Mouse (Mus musculus) neural tube, embryonic 14.5 days (tissue): ENCODE measurements at regions not wholly inside any gene's neighbourhood (a gene's known extent, or its start where the extent isn't known, plus 50 kb on each side); places are given as distances from the start of the nearest gene placed in this dataset.

Source experiments
- ATAC-seq: fragments of 200-750 bp; cut with Nextera tagmentation; 2 replicates; pipeline ENCODE4 v1.8.0; 2017; ENCODE audit warnings: low read depth, mild to moderate bottlenecking, moderate TSS enrichment, moderate library complexity
- H3K27ac ChIP-seq: fragments of 300-500 bp; sonication (generic); 2 replicates; pipeline ENCODE4 v1.5.1; 2014; ENCODE audit warnings: low read depth, mild to moderate bottlenecking, control low read depth, low read length, moderate library complexity, mixed read lengths
- H3K27me3 ChIP-seq: fragments of 300-500 bp; sonication (generic); 2 replicates; pipeline ENCODE4 v1.6.1; 2014; ENCODE audit warnings: low read length; ENCODE audit not compliant: control insufficient read depth, insufficient read depth
- H3K36me3 ChIP-seq: fragments of 300-500 bp; sonication (generic); 2 replicates; pipeline ENCODE4 v1.6.1; 2014; ENCODE audit warnings: low read length, mixed read lengths; ENCODE audit not compliant: control insufficient read depth, insufficient read depth
- H3K4me1 ChIP-seq: fragments of 300-500 bp; sonication (generic); 2 replicates; pipeline ENCODE4 v1.6.1; 2014; ENCODE audit warnings: low read length; ENCODE audit not compliant: control insufficient read depth, insufficient read depth
- H3K4me2 ChIP-seq: fragments of 300-500 bp; sonication (generic); 2 replicates; pipeline ENCODE4 v1.6.1; 2014; ENCODE audit warnings: mild to moderate bottlenecking, low read depth, low read length, control low read depth
- H3K4me3 ChIP-seq: fragments of 300-500 bp; sonication (generic); 2 replicates; pipeline ENCODE4 v1.5.1; 2014; ENCODE audit warnings: low read depth, low read length, control low read depth, mixed read lengths
- H3K9ac ChIP-seq: fragments of 300-500 bp; sonication (generic); replicated peaks from 2 replicates; pipeline ENCODE4 v1.6.1; 2014; ENCODE audit warnings: low read depth, mild to moderate bottlenecking, control low read depth, low read length, mixed read lengths
- H3K9me3 ChIP-seq: fragments of 300-500 bp; sonication (generic); 2 replicates; pipeline ENCODE4 v1.6.1; 2016; ENCODE audit warnings: low read length; ENCODE audit not compliant: control insufficient read depth
- WGBS: fragments of 180-500 bp; shearing (Covaris S2); extraction: QIAGEN DNeasy Blood & Tissue Kit; methylation state at CpG from one replicate; pipeline ENCODE4 v1.1.7; 2014; 5-methylcytosine and 5-hydroxymethylcytosine counted together

- H3K36me3 ChIP-seq, result no peaks in the 10 kb centered on the region
- no peaks in the 10 kb centered on the region for H3K9me3 ChIP-seq
- ATAC-seq, result no peak
- no peak overlapping the region for H3K9ac ChIP-seq
- no peak overlapping the region for H3K4me3 ChIP-seq
- no peaks in the 10 kb centered on the region for H3K4me1 ChIP-seq
- no peak overlapping the region for H3K4me2 ChIP-seq
- no peaks in the 10 kb centered on the region for H3K27me3 ChIP-seq
- H3K27ac ChIP-seq, result no peak overlapping the region
- 78% methylated on average over 7 of the region's 7 CpGs for WGBS
These were observed 447.8 kb downstream of the Lrig3 start for GRCm38 (mm10) chr10:126413786-126414185.

DNA sequence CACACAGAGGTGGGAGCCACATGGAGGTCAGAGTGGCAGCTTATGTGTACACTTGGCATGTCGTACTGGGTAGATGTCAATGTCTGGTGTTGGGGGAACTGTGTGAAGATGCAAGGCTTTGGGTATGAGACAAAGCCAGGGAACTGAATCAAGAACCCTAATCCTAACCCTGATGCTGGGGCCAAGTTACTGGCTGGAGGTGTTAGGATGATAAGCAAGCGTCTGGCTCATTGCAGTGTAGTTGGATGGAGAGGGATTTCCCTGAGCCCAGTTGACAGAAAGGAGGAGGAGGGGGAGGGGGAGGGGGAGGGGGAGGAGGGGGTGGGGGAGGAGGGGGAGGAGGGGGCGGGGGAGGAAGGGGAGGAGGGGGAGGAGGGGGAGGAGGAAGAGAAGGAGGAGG lies 426.3 kb downstream of the Lrig3 start:
- WGBS, result 88% methylated on average over 2 of the region's 3 CpGs
- H3K27ac ChIP-seq, result no peak overlapping the region

DNA sequence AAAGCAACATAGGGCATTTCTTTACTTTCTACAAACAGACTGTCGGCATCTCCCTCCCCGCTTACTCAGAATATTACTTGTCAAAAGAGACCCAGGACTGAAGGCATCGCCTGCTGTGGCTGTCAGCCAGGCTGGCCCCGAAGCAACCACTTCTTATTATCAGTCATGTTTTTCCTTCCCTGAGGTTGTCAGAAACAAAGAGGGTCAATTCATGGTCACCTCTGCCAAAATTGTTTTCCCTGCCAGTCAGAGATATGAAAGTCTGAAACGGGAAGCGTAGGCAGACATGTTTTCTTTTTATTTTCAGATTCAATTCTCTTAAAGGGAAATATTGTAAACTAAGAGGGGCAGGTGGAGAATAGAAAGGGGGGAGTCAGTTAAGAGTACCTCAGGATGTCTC lies 425.8 kb downstream of the Lrig3 start:
- 87% methylated on average over 6 of the region's 6 CpGs for WGBS

More for the DNA sequence above, 426.3 kb downstream of the Lrig3 start:
- no peaks in the 10 kb centered on the region for H3K27me3 ChIP-seq
- no peaks in the 10 kb centered on the region for H3K36me3 ChIP-seq
- H3K4me2 ChIP-seq, result no peak overlapping the region
- no peaks in the 10 kb centered on the region for H3K9me3 ChIP-seq
- H3K4me3 ChIP-seq, result no peak overlapping the region
- H3K9ac ChIP-seq, result no peak overlapping the region
- H3K4me1 ChIP-seq, result no peaks in the 10 kb centered on the region
- no peak for ATAC-seq

DNA sequence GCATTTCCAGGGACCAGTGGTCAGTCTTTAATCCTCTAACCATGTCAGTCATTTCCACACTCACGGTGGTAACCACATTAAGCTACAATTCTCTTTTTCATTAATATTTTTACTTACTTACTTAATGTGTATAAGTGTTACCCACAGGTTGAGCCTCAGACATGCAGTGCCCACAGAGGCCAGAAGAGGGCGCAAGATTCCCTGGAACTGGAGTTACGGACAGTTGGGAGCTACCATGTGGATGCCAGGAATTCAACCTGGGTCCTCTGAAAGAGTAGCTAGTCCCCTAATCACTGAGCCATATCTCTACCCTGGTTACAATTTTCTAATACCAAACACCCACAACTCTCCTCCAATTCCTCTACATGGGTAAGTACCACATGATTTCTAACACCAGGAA lies 420.5 kb downstream of the Lrig3 start:
- Histone ChIP-seq H3K4me1 (no peaks in the 10 kb centered on the region), H3K27me3 (no peaks in the 10 kb centered on the region), H3K4me2 (no peak overlapping the region), H3K27ac (no peak overlapping the region), H3K9me3 (no peaks in the 10 kb centered on the region), H3K36me3 (no peaks in the 10 kb centered on the region), H3K4me3 (no peak overlapping the region), H3K9ac (no peak overlapping the region)
- 77% methylated on average over 3 of the region's 3 CpGs for WGBS
- no peak for ATAC-seq

More for the DNA sequence above, 425.8 kb downstream of the Lrig3 start:
- no peak for ATAC-seq
- H3K27me3 ChIP-seq, result no peaks in the 10 kb centered on the region
- H3K4me1 ChIP-seq, result no peaks in the 10 kb centered on the region
- no peak overlapping the region for H3K4me2 ChIP-seq
- H3K9ac ChIP-seq, result no peak overlapping the region
- H3K27ac ChIP-seq, result no peak overlapping the region
- no peak overlapping the region for H3K4me3 ChIP-seq
- no peaks in the 10 kb centered on the region for H3K36me3 ChIP-seq
- no peaks in the 10 kb centered on the region for H3K9me3 ChIP-seq

- Histone ChIP-seq H3K4me3 (no peak overlapping the region), H3K4me1 (no peaks in the 10 kb centered on the region), H3K27ac (no peak overlapping the region), H3K9me3 (no peaks in the 10 kb centered on the region), H3K27me3 (no peaks in the 10 kb centered on the region), H3K4me2 (no peak overlapping the region), H3K9ac (no peak overlapping the region), H3K36me3 (no peaks in the 10 kb centered on the region)
- 93% methylated on average over 6 of the region's 6 CpGs for WGBS
- ATAC-seq, result no peak
These were observed 419.7 kb downstream of the Lrig3 start for GRCm38 (mm10) chr10:126385644-126386043.

DNA sequence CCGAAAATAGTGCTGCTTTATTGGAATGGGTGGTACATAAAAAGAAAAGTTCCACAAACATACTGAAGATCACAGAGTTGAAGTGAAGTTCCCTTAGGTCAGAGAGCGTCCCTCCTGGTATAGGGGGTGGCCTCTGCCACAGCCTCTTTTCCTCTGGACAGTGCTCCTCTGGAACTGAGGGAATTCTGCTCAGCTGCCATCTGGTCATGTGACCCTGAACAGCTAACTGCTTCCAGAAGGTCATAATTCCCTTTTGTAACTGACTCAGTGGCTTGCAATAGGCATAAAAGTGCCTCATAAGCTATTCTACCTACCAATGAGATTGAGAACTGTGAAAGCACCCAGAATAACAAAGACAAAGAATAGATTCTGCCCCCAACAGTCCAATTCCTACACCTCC lies 414.4 kb downstream of the Lrig3 start:
- H3K9me3 ChIP-seq, result no peaks in the 10 kb centered on the region
- H3K4me3 ChIP-seq, result no peak overlapping the region
- H3K4me1 ChIP-seq, result no peaks in the 10 kb centered on the region
- H3K36me3 ChIP-seq, result no peaks in the 10 kb centered on the region
- no peaks in the 10 kb centered on the region for H3K27me3 ChIP-seq
- no peak overlapping the region for H3K27ac ChIP-seq
- 94% methylated on average over 2 of the region's 2 CpGs for WGBS
- H3K9ac ChIP-seq, result no peak overlapping the region
- H3K4me2 ChIP-seq, result no peak overlapping the region
- ATAC-seq, result no peak

- 30% methylated on average over 6 of the region's 6 CpGs for WGBS
- Histone ChIP-seq H3K4me2 (no peak overlapping the region), H3K27me3 (no peaks in the 10 kb centered on the region), H3K4me1 (no peaks in the 10 kb centered on the region), H3K36me3 (no peaks in the 10 kb centered on the region), H3K9me3 (no peaks in the 10 kb centered on the region), H3K27ac (no peak overlapping the region), H3K4me3 (no peak overlapping the region), H3K9ac (no peak overlapping the region)
- no peak for ATAC-seq
These were observed 413.3 kb downstream of the Lrig3 start for GRCm38 (mm10) chr10:126379239-126379638.

GRCm38 (mm10) chr10:126373906-126374305 lies 407.9 kb downstream of the Lrig3 start:
- Histone ChIP-seq H3K27ac (no peak overlapping the region), H3K36me3 (no peaks in the 10 kb centered on the region), H3K9ac (no peak overlapping the region), H3K4me1 (0 out of 2 replicates have a peak, but pooled peaks cover 4% of the 10 kb centered on the region), H3K9me3 (no peaks in the 10 kb centered on the region), H3K4me3 (no peak overlapping the region), H3K4me2 (no peak overlapping the region), H3K27me3 (no peaks in the 10 kb centered on the region)
- no peak for ATAC-seq
- WGBS, result 67% methylated on average over 6 of the region's 6 CpGs

DNA sequence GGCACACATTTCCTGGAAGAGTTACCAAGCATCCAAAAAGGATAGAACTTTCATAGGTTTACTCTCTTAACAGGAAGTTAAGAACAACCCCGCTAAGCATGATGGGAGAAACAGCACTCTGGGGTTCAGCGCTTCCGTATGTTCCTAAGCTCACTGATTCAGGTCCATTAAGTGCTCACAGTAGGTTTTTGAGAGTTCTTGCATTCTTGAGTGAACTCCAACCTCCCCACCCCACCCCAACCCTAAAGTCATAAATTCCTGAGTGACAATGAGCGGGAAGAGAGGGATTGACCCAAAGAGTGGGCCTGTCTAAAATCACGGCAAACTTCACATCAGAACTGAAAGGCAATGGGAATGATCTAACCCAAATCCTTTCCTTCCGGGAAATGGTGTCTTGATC lies 405.9 kb downstream of the Lrig3 start:
- Histone ChIP-seq H3K9ac (no peak overlapping the region), H3K27me3 (no peaks in the 10 kb centered on the region), H3K27ac (no peak overlapping the region), H3K4me2 (no peak overlapping the region), H3K4me3 (no peak overlapping the region), H3K4me1 (0 out of 2 replicates have a peak, but pooled peaks cover 4% of the 10 kb centered on the region), H3K9me3 (no peaks in the 10 kb centered on the region), H3K36me3 (no peaks in the 10 kb centered on the region)
- WGBS, result 83% methylated on average over 6 of the region's 6 CpGs
- no peak for ATAC-seq

- WGBS, result 58% methylated on average over 11 of the region's 11 CpGs
- Histone ChIP-seq H3K9me3 (no peaks in the 10 kb centered on the region), H3K36me3 (no peaks in the 10 kb centered on the region), H3K27me3 (no peaks in the 10 kb centered on the region), H3K4me2 (no peak overlapping the region), H3K27ac (no peak overlapping the region), H3K4me3 (no peak overlapping the region), H3K4me1 (no peaks in the 10 kb centered on the region), H3K9ac (no peak overlapping the region)
- ATAC-seq, result no peak
These were observed 383.1 kb downstream of the Lrig3 start for GRCm38 (mm10) chr10:126349076-126349475.
